Mouse (Mus musculus) testis, adult 10 weeks (tissue): ENCODE results near the gene Zfp59. TPM values are rescaled to one million over a fixed set of nuclear protein-coding genes. Genes with fewer than 3 reads are reported as not detected.

Experiments used
- polyA plus RNA-seq: library from polyadenylated mRNA; stranded (reverse); fragments of 350-450 nt; fragmentation: Illumina TruSeq; extraction: RNeasy Lipid Tissue Mini Kit (QIAGEN cat#74804); gene quantifications from one replicate; pipeline ENCODE4 v1.2.3, GENCODE M21; 2014; ENCODE audit warnings: low read depth, low replicate concordance

Gene Zfp59
- polyA plus RNA-seq, result 22.2 TPM

GRCm38 (mm10) chr7:27838323-27839249 lies at the start of gene Zfp59:
TSS of gene Zfp59 (plus strand) at chr7:27838607.

GRCm38 (mm10) chr7:27806896-27807295 lies 31.5 kb upstream of the Zfp59 start, which contains the start of gene Zfp626:
TSS of gene Zfp626 (plus strand) at chr7:27807196.

DNA sequence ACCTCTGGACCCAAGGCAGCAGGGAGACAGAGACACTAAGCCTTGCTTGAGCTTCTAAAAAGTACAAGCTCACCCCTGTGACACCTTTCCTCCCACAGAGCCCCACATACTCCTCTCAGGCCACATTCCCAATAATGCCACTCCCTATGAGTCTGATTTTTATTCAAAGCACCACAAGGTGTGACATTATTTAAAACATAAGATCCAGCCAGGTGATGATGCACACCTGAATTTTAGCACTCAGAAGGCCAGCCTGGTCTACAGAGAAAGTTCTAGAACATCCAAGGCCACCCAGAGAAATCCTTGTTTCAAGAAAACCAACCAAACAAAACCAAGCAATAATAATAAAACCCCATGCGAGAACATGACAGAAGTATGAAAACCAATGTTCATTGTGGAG lies 18.8 kb downstream of the Zfp59 start, which contains the start of gene Zfp607a:
Gene Zfp607a (plus strand): TSS at position 301 of the 400 bp plus-strand sequence.

Other genes with a start within 250 kb of the Zfp59 start
- gene Akt2, start 247.1 kb upstream of the Zfp59 start, polyA plus RNA-seq, result 12.0 TPM
- not detected for gene Ttc9b, start 184.7 kb upstream of the Zfp59 start, polyA plus RNA-seq
- gene Map3k10, start 164.0 kb upstream of the Zfp59 start, polyA plus RNA-seq, result 0.97 TPM
- gene Zfp607b, start 149.3 kb upstream of the Zfp59 start, polyA plus RNA-seq, result 17.5 TPM
- 15.3 TPM for gene Zfp60, start 107.2 kb upstream of the Zfp59 start, polyA plus RNA-seq
- gene Zfp626, start 31.4 kb upstream of the Zfp59 start, polyA plus RNA-seq, result 42.3 TPM
- 8.3 TPM for gene Zfp607a, start 18.9 kb downstream of the Zfp59 start, polyA plus RNA-seq
- 29.5 TPM for gene Zfp974, start 90.9 kb downstream of the Zfp59 start, polyA plus RNA-seq
- gene Zfp780b, start 140.6 kb downstream of the Zfp59 start, polyA plus RNA-seq, result 6.1 TPM
- 19.4 TPM for gene Zfp850, start 175.5 kb downstream of the Zfp59 start, polyA plus RNA-seq
- 22.1 TPM for gene Psmc4, start 211.5 kb downstream of the Zfp59 start, polyA plus RNA-seq
- gene Fcgbp, start 232.6 kb downstream of the Zfp59 start, polyA plus RNA-seq, result not detected